Mouse (Mus musculus) embryo, embryonic 11 days (tissue): ENCODE results near the gene Cntfr.

Experiments used
- DNase-seq: peaks from one replicate; pipeline ENCODE4 v3.0.0-alpha.2; 2015

Gene Cntfr

GRCm38 (mm10) chr4:41609681-41610593 is 87.0 kb downstream of the Cntfr start:
- DNase-seq: no peak
